Mouse (Mus musculus): ENCODE data around the gene Dhrs1. TPM values are rescaled to one million over a fixed set of nuclear protein-coding genes. Genes with fewer than 3 reads are reported as not detected.

Dhrs1 gene
- polyA plus RNA-seq, 1 experiment from 2014 or later = 94.7 TPM

DNA sequence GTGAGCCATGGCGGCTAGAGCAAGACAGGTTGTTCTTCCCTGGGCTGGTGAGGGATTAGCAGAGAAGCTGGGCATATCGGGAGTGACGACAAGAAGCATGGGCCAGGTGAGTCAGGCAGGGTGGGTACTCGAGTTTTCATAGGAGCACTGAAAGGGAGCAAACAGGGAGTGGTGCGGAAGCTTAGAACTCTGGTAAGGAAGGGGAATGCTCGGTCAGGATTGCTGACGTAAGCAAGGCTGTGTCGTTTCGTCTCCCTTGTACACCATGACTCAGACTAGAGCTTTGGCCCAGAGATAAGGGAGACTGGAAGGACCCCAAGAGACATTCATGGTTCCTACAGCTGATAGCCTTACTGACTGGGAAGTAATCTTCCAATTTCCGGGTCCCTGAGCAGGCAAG, 11.6 kb downstream of the Dhrs1 start:
- H3K9ac ChIP-seq = no peak overlapping the region
- H3K4me3 ChIP-seq (replicated peaks) = no peak overlapping the region
- 77% methylated on average over 10 of the region's 10 CpGs for WGBS
- no peak overlapping the region for H3K27ac ChIP-seq
- no peak for ATAC-seq (replicated peaks; ENCODE audit: low FRiP score)
- H3K27me3 ChIP-seq = no peaks in the 10 kb centered on the region
- H3K36me3 ChIP-seq = peaks cover 12% of the 10 kb centered on the region
- peaks cover 4% of the 10 kb centered on the region; the same call in 1 of the 2 replicates for H3K4me1 ChIP-seq
- no peaks in the 10 kb centered on the region for H3K9me3 ChIP-seq (replicated peaks)
- no peak overlapping the region for H3K4me2 ChIP-seq

DNA sequence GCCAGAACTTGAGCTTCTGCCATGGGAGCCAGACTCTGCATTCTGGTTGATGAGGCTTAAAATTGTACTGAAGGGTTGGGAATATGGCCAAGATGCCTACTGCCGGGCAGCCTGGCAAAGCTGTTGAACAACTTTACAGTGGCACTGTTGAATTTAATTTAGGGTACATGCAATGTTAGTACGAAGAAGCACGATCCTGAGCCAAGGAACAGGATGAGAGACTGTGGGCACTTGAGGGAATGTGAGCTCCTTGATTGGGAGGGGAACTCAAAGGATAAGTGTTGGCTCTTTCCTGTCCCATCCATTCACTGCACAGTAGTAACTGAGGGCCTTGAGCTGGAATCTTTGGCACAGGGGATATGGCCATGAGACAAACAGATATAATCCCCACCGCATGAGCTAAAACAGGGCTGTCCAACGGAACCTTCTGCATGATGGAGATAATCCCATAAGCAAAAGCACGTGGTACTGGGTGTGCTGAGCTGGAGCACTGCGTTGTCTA, 14.9 kb downstream of the Dhrs1 start:
- no peak for ATAC-seq (replicated peaks; ENCODE audit: low FRiP score)
- peaks cover 4% of the 10 kb centered on the region; the same call in 1 of the 2 replicates for H3K4me1 ChIP-seq
- H3K9ac ChIP-seq = no peak overlapping the region
- no peak overlapping the region for H3K4me3 ChIP-seq (replicated peaks)
- 85% methylated on average over 7 of the region's 7 CpGs for WGBS
- H3K4me2 ChIP-seq = no peak overlapping the region
- no peaks in the 10 kb centered on the region for H3K36me3 ChIP-seq
- H3K27ac ChIP-seq = no peak overlapping the region
- no peaks in the 10 kb centered on the region for H3K9me3 ChIP-seq (replicated peaks)
- 0 out of 2 replicates have a peak, but pooled peaks cover 7% of the 10 kb centered on the region for H3K27me3 ChIP-seq

DNA sequence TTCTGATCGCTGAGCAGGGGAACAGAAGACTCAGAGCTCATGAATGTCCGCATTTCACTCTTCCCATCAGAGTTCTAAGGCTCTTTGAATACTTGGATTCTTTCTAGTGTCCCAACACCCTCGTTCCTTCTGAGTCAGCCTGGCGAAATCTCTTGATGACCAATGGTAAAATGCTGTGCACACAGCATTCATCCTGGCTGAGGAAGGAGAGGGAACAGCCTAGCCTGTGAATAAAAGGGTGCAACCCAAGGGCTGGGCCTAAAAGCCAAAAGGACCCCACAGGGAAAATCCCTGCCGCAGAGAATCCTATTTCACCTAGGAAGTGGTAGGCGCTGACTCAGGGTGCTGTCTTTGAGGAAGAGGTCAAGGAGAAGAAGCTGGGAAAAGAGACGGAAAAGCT, 15.4 kb downstream of the Dhrs1 start:
- Histone ChIP-seq H3K4me2 (no peak overlapping the region), H3K4me1 (peaks cover 4% of the 10 kb centered on the region; the same call in 1 of the 2 replicates), H3K27me3 (0 out of 2 replicates have a peak, but pooled peaks cover 7% of the 10 kb centered on the region), H3K27ac (no peak overlapping the region), H3K4me3 (replicated peaks) (no peak overlapping the region), H3K9me3 (replicated peaks) (no peaks in the 10 kb centered on the region), H3K9ac (no peak overlapping the region), H3K36me3 (no peaks in the 10 kb centered on the region)
- 84% methylated on average over 7 of the region's 7 CpGs for WGBS
- ATAC-seq (replicated peaks; ENCODE audit: low FRiP score) = no peak

GRCm38 (mm10) chr14:55727889-55728685, 17.4 kb downstream of the Dhrs1 start:
- H3K36me3 ChIP-seq = no peaks in the 10 kb centered on the region
- ATAC-seq (replicated peaks; ENCODE audit: low FRiP score) = no peak
- no peaks in the 10 kb centered on the region for H3K9me3 ChIP-seq (replicated peaks)
- H3K27me3 ChIP-seq = 0 out of 2 replicates have a peak, but pooled peaks cover 7% of the 10 kb centered on the region
- 71% methylated on average over 8 of the region's 8 CpGs for WGBS
- H3K4me1 ChIP-seq = no peaks in the 10 kb centered on the region
- no peak overlapping the region for H3K4me2 ChIP-seq
- no peak overlapping the region for H3K4me3 ChIP-seq (replicated peaks)
- no peak overlapping the region for H3K27ac ChIP-seq
- no peak overlapping the region for H3K9ac ChIP-seq

DNA sequence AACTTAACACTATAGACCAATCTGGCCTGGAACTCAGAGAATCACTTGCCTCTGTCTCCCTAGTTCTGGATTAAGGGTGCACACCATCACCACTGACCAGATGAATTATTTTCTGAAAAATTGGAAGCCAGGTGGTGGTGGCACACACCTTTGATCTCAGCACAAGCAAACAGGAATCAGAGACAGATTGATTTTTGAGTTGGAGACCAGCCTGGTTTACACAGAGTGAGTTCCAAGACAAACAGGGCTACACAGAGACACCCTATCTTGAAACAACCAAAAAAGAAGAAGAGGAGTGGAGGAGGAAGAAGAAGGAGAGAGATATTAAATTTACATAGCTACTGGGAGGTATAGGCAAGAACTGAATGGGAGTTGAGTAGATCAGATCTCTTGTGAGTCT, 19.2 kb downstream of the Dhrs1 start:
- ATAC-seq (replicated peaks; ENCODE audit: low FRiP score) = no peak
- Histone ChIP-seq H3K27me3 (0 out of 2 replicates have a peak, but pooled peaks cover 7% of the 10 kb centered on the region), H3K27ac (no peak overlapping the region), H3K4me1 (peaks cover 7% of the 10 kb centered on the region; the same call in 1 of the 2 replicates), H3K4me2 (no peak overlapping the region), H3K36me3 (no peaks in the 10 kb centered on the region), H3K9ac (no peak overlapping the region), H3K4me3 (replicated peaks) (no peak overlapping the region), H3K9me3 (replicated peaks) (no peaks in the 10 kb centered on the region)

DNA sequence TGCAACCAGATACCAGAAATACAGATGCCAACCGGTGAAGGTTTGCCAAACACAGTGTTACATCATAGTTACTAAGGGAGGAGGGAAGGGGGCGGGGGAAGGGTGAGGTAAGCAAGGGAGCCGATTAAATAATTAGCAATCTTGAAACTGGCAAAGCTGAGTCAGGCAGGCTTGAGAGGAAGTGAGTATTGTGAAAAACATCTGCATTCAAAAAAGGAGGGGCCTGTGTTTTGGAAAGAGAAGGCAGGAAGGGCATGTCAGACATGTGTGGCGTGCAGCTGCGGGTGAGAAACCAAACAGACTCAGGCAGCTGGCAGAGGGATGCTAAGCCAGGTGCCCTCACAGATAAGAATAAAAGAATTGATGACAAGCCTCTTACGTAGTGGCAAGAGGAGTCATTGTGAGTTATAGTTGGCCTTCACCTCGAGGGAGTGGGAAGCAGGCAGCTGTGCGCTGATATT, 21.0 kb downstream of the Dhrs1 start:
- H3K4me1 ChIP-seq = peaks cover 16% of the 10 kb centered on the region
- H3K27ac ChIP-seq = no peak overlapping the region
- no peaks in the 10 kb centered on the region for H3K9me3 ChIP-seq (replicated peaks)
- no peak overlapping the region for H3K9ac ChIP-seq
- peaks cover 8% of the 10 kb centered on the region; the same call in 1 of the 2 replicates for H3K36me3 ChIP-seq
- 52% methylated on average over 8 of the region's 8 CpGs for WGBS
- no peak overlapping the region for H3K4me2 ChIP-seq
- no peak for ATAC-seq (replicated peaks; ENCODE audit: low FRiP score)
- 0 out of 2 replicates have a peak, but pooled peaks cover 7% of the 10 kb centered on the region for H3K27me3 ChIP-seq
- H3K4me3 ChIP-seq (replicated peaks) = no peak overlapping the region

GRCm38 (mm10) chr14:55723433-55723832, 22.1 kb downstream of the Dhrs1 start:
- ATAC-seq (replicated peaks; ENCODE audit: low FRiP score) = no peak
- Histone ChIP-seq H3K27me3 (0 out of 2 replicates have a peak, but pooled peaks cover 7% of the 10 kb centered on the region), H3K9me3 (replicated peaks) (no peaks in the 10 kb centered on the region), H3K4me3 (replicated peaks) (no peak overlapping the region), H3K4me1 (peaks cover 16% of the 10 kb centered on the region), H3K4me2 (no peak overlapping the region), H3K9ac (no peak overlapping the region), H3K36me3 (peaks cover 17% of the 10 kb centered on the region), H3K27ac (no peak overlapping the region)
- WGBS = 94% methylated on average over 7 of the region's 7 CpGs

- 0 out of 2 replicates have a peak, but pooled peaks cover 2% of the 10 kb centered on the region for H3K27me3 ChIP-seq
- no peaks in the 10 kb centered on the region for H3K9me3 ChIP-seq (replicated peaks)
- peak overlapping the region; percentile 77 for H3K4me2 ChIP-seq
- peak overlapping the region; percentile 88 for H3K4me3 ChIP-seq (replicated peaks)
- peaks cover 26% of the 10 kb centered on the region for H3K36me3 ChIP-seq
- H3K9ac ChIP-seq = peak overlapping the region; percentile 83
- ATAC-seq (replicated peaks; ENCODE audit: low FRiP score) = no peak
- peaks cover 16% of the 10 kb centered on the region for H3K4me1 ChIP-seq
- H3K27ac ChIP-seq = peak overlapping the region; percentile 93
- 48% methylated on average over 8 of the region's 8 CpGs for WGBS
Observed at GRCm38 (mm10) chr14:55722438-55722945, 23.0 kb downstream of the Dhrs1 start.

DNA sequence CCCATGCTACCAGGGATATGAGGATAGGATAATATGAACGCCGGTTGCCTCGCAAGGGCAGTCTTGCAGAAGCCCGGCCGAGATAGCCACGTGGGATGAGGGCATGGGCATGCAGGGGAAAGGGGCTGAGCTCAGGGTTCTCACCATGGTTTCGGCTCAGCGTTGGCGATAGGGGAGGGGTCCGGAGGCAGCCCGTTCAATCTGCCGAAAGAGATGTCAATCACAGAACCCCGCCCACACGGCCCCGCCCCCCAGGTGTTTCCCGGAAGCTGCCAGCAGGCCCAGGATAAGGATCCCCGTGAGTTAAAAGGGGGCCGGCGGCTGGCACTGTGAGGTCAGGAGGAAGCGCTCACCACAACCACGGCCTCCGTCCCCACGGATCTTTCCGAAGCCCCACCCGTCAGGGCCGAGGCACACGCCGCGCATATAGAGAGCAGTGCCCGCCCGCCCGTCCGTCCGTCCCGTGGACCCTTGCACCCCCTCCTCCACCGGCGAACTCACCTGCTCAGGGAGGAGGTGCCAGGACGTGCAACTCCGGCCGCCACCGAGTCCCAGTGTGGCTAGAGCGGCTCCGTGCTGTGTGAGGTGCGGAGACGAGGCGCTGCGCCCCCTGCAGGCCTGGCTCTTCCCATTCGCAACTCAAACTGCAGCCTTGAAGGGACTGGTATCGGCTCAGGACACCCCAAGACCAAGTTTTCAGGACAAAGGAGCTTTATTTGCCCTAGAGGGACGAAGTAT, 23.6 kb downstream of the Dhrs1 start, which contains the start of gene Rabggta:
Gene Rabggta (minus strand): TSS at position 564 of the 738 bp plus-strand sequence.
- H3K4me2 ChIP-seq = peak within 1 kb of the TSS; percentile 77
- no peaks in the 10 kb centered on the region for H3K9me3 ChIP-seq (replicated peaks)
- H3K9ac ChIP-seq = peak within 1 kb of the TSS; percentile 83
- peak within 1 kb of the TSS; percentile 88 for H3K4me3 ChIP-seq (replicated peaks)
- ATAC-seq (replicated peaks; ENCODE audit: low FRiP score) = peak; percentile 95
- H3K36me3 ChIP-seq = peaks cover 33% of the 10 kb centered on the region
- under 1% methylated on average over 50 of the region's 50 CpGs for WGBS
- H3K4me1 ChIP-seq = peaks cover 16% of the 10 kb centered on the region
- peak within 1 kb of the TSS; percentile 93 for H3K27ac ChIP-seq
- no peaks in the 10 kb centered on the region for H3K27me3 ChIP-seq

- Histone ChIP-seq H3K27me3 (no peaks in the 10 kb centered on the region), H3K9ac (peak overlapping the region; percentile 83; the same call in 1 of the 2 replicates), H3K27ac (peak overlapping the region; percentile 93), H3K9me3 (replicated peaks) (no peaks in the 10 kb centered on the region), H3K4me3 (replicated peaks) (peak overlapping the region; percentile 88), H3K36me3 (peaks cover 38% of the 10 kb centered on the region), H3K4me1 (peaks cover 16% of the 10 kb centered on the region), H3K4me2 (peak overlapping the region; percentile 77)
- ATAC-seq (replicated peaks; ENCODE audit: low FRiP score) = no peak
- WGBS = 67% methylated on average over 6 of the region's 6 CpGs
Observed at GRCm38 (mm10) chr14:55721076-55721475, 24.4 kb downstream of the Dhrs1 start.

DNA sequence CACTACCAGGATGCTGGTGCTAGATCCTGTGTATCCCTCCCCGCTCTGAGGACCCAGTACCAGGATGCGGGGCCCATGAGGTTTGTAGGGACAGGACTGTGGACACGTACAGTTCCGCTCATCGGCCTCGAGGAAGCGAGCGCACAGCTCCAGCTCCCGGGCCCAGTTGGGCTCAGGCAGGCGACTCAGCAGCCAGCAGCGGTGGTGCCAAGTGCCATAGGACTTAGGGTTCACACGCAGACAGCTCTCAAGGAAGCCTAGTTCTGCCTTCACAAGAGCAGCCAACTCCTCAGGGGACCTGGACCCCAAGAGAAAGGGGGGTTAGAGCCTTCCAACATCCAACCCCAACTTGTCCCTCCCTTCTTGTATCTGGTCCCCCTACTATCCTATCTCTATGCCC, 24.8 kb downstream of the Dhrs1 start:
- H3K27ac ChIP-seq = peak overlapping the region; percentile 32; the same call in 1 of the 2 replicates
- H3K4me2 ChIP-seq = peak overlapping the region; percentile 77
- peak overlapping the region; percentile 88 for H3K4me3 ChIP-seq (replicated peaks)

More for the DNA sequence above, 24.8 kb downstream of the Dhrs1 start:
- H3K4me1 ChIP-seq = peaks cover 16% of the 10 kb centered on the region
- WGBS = 92% methylated on average over 12 of the region's 12 CpGs
- no peaks in the 10 kb centered on the region for H3K27me3 ChIP-seq
- ATAC-seq (replicated peaks; ENCODE audit: low FRiP score) = no peak
- H3K9ac ChIP-seq = 0 out of 2 replicates have a peak overlapping the region, but pooled peaks have one; percentile 83
- peaks cover 40% of the 10 kb centered on the region for H3K36me3 ChIP-seq
- H3K9me3 ChIP-seq (replicated peaks) = no peaks in the 10 kb centered on the region

Data from kidney, embryonic 15.5 days (tissue).